Mouse (Mus musculus) adrenal gland, postnatal 10 days (tissue): Measurements from ENCODE around the gene Gm21764. TPM values are rescaled to one million over a fixed set of nuclear protein-coding genes. Genes with fewer than 3 reads are reported as not detected.
"Not testable (repeated sequence)": the region's sequence is repeated elsewhere in the genome, so short reads cannot be mapped to it uniquely, and the experiment has no call there.

ENCODE experiments used
- DNase-seq: peaks from one replicate; pipeline ENCODE4 v3.0.0; 2021; ENCODE audit warnings: mixed read lengths
- long read RNA-seq, 2 experiments: library from polyadenylated mRNA; stranded (forward); transcript quantifications; one replicate each; pipeline ENCODE4 v2.0.0; 2021
- total RNA-seq, 2 experiments: library from RNA; stranded (reverse); gene quantifications; 2 replicates each; pipeline ENCODE4 v1.2.3; 2021

Gene Gm21764
- total RNA-seq: not detected
- long read RNA-seq, experiment 1: 0 reads
- long read RNA-seq, experiment 2: 0 reads

DNA sequence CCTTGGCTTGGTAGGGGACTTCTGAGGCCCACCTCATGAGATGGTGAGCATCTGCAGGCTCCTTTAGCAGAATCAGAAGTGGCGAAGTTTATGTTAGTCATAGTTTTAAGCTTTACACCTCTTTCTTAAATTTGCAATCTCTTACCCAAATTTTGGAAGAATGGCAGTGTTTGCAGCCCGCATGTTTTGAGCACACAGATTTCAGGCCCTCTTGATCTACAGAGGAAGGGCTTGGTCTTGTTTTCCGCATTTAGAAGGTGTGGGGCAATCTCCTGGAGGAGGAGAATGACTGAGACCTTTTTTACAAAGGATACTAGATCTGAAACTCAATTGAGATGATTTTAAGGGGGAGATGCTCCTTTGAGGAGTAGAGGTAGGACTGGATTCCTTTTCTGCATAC, at the start of gene Gm21764:
Gene Gm21764, minus strand, starts transcription at position 101 of the 400 bp plus-strand sequence.
- DNase-seq: not testable (repeated sequence)

DNA sequence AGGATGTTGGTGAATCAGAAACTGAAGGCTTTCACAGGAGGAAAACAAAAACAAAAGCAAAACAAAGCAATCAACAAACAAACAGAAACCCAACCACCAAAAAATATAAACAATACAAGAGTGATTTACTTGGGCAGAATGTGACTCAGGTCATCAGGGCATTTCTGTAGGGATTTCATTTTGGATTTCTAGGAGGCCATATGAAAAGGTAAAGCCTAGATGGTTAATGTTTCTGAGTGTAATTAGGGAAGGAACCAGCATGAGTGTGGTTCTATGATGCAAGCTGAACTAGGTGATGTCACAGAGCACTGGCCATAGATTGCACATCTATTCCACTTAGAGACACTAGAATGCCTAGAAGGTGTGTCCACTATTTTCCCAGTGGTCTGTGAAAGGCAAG, 27.2 kb upstream of the Gm21764 start, which contains the start of gene Ssty1:
Gene Ssty1, plus strand, starts transcription at position 301 of the 400 bp plus-strand sequence.
- DNase-seq: not testable (repeated sequence)

Other genes with a start within 250 kb of the Gm21764 start
- gene Gm21904, start 215.5 kb downstream of the Gm21764 start, total RNA-seq: not detected
- not detected for gene Gm20772, start 187.1 kb downstream of the Gm21764 start, total RNA-seq
- not detected for gene Gm20831, start 187.1 kb downstream of the Gm21764 start, total RNA-seq
- gene Srsy, start 124.5 kb downstream of the Gm21764 start, total RNA-seq: not detected
- gene Ssty1, start 27.3 kb upstream of the Gm21764 start, total RNA-seq: not detected